Mouse (Mus musculus): Measurements from ENCODE around the gene D1Pas1.

D1Pas1 gene

DNA sequence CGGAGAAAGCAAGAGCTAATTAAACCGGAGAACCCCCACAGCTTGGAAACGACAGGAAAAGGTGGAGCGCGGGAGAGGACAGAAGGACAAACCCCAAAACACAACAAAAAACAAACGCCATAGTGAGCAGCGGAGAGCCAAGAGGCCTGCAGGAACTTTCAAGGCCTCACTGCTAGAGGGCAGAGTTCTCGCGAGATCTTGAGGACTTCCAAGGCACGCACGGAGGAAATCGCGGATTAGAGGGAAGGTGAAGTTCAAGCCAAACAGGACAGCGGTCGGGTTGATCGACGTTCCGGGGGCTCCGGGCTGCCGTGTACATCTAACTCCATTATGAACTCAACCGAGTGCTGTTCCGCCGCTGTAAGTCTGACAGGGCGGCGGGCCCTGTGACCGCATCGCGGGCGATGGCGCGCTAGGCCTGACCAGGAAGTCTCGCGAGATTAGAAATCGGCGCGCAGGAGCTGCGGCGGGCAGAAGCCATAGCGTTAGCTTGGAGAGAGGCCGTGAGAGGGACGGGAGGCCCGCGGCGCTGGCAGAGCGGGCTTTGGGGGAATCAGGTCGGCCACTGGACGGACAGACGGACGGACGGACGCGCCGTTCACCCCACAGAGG lies at the start of gene D1Pas1:
D1Pas1 (plus strand) TSS at position 216 of the 612 bp plus-strand sequence.
- DNase-seq (ENCODE audit: low read depth, low spot score): no peak

DNA sequence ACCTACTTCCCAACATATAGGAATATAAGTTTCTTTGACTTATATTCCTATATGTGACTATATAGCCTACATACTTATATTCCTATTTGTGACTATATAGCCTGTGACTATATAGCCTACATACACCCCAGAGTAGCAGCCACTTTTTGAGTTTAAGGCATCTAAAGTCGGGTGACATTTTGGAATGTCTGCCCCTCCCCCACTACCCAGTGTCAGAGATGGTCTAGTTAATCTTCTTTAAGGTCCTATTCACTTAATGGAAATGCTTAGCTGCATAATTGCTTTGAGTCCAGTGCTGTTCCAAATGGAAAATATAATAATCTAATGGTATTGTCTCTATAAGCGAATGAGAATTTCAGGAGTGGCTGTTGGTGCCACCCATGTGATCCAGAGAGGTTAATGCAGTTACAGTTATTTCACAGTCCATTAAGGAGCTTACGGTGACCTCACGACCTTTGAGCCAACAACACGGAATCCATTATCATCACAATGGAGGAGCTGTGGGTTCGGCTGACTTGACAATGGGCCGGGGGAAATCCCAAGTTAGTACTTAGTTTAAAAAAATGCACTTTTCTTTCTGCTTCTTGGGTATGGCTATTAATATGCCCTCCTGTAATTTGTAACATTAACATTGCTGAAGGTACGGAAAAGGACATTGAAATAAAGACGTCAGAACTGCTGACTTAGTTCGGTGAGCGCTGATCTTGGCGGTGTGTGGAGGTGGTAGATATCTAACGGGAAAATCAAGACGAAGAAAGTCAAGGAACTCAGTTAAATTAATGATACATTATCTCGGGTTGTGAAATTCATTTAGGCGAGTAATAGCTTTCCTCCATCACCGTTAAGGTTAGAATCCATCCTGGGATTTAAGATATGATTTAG lies 44.5 kb upstream of the D1Pas1 start:
- DNase-seq (ENCODE audit: low read depth, low spot score): no peak

DNA sequence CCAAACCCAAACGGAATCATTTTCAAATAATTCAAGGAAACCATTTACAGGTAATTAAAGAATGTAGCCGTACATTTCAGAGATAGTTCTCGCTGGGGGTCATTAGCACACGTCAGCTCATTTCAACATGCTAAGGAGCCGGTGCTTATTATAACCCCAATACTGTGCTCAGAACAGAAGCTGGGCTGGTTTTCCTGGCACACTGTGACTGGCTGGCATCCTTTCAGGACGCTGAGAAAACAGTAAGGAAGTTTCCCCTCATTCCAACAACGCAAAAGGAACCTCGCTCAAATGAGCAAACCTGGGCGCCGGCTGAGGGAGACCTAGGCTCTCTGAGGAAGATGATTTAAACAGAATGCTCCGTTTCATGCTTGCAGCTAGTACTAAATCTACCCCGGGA lies 43.2 kb upstream of the D1Pas1 start:
- no peak for DNase-seq (ENCODE audit: low read depth, low spot score)

DNA sequence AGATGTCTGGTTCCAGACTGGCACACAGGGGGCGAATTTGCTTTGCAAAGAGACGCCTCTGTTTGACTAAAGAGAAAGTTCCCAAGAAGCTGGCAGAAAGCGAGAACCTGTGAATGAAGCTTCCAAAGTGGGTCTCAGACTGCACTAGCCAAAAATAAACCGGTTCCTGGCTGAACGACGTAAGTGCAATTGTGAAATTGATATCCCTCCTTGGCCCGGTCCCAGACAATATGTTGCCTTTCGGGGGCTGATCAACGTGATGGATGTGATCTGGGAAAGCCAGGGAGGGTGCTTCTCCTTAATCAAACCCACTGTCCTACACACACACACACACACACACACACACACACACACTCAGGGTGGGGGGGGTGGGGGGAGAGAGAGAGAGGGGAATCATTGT lies 41.8 kb upstream of the D1Pas1 start:
- no peak for DNase-seq (ENCODE audit: low read depth, low spot score)

DNA sequence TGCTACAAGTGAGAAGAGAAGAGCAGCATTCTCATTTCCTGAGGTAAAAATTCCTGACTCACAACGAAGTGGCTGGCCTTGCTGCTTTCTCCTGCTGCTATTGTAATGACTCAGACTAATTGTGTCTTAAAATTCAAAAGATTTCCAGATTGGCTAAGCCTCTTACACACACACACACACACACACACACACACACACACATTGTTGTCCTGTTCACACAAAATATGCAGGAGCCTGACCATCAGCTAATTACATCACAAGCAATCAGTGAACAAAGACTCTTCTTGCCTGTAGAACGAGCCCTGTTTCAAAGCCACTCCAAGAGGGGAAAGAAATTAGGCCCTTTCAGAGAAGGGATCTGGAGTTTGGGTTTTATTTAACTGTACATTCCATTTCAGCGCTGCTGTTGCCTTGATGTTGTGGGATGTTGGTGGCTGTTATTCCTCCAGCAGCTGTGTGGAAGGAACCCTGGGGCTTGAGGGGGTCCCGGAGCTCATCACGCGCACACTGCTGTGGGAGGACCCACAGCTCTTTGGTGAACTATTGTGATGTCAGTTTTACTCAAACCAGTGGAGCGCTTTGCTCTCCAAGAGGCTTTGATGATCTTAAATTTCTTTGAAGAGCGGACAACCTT lies 40.8 kb upstream of the D1Pas1 start:
- no peak for DNase-seq (ENCODE audit: low read depth, low spot score)

DNA sequence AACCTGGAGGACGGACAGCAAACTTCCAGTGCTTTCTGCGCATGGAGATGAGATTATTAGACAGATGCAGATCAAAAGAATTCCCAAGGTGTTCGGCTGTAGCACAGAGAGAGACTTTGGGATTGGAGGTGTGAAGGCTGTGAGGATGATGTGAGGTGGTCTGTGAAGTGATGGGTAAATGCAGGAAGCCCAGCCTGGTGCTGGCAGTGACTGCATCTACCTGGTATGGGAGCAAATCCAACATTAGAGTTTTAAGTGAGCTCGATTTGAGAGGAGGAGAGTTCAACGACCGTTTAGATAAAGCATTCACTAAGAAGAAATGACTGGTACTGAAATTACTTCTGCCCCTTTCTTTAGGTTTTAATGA lies 40.3 kb upstream of the D1Pas1 start:
- DNase-seq (ENCODE audit: low read depth, low spot score): no peak

DNA sequence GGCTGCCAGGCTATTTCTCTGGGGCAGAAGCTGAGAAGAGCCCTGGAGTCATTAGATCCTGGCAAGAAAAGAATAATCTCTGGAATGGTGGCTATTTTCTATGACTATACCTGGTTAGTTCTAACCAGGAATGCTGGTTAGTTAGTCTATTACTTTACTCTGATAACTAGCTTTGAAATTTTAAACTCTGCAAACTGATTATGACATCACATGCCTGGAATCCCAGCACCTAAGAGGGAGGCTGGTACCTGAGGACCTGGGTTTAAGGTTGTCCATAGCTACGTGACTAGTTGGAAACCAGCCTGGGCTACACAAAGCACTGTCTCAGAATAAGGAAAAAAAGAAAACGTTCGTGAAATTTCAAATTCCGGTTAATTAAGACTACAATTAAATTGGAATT lies 39.7 kb upstream of the D1Pas1 start:
- no peak for DNase-seq (ENCODE audit: low read depth, low spot score)

DNA sequence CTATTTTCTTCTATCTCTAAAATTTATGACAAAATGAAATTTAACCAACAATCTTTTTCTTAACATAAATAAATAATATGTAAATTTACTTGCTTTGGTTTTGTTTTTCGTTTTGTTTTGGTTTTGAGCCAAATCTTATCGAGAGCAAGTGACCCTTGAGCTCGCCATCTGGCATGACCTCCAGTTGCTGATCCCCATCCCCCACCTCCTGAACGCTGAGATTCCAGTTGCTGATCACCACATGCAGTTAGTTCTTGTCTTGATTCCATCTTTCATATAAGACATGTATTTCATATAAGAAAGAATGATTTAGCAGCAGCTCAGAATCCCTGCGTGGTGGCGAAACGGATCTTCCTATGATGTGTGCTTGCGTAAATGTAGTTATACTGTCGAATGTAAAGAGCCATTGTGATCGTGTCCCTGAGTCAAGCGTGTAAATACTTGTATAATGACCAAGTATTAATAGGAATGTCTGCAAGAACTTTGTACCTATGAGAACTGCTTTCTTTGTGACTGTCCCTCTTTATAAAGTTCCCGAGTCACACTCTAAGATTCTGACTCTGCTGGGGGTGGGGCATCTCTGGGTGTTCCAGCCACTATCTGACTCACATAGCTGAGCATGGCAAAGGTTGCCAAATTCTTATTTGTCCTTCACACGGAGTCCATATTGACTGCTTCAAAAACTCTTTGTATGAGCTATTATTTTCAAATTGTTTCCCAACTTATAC lies 36.9 kb upstream of the D1Pas1 start:
- DNase-seq (ENCODE audit: low read depth, low spot score): no peak

DNA sequence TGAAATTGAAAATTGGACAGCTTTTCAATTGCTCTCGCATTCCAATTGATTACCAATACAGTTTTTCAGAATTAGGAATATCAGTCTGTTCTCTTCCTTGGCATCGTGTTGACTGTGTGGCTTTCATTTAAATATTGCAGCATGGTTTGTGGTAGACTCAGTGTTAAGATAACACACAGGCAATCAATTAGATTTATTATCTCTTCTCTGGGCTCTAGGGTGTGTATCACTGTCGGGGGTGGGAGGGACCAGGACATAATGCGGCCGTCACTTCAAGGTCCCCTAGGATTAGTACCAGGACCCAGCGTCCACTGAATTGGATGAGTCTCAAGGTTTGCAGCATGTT lies 36.4 kb upstream of the D1Pas1 start:
- no peak for DNase-seq (ENCODE audit: low read depth, low spot score)

DNA sequence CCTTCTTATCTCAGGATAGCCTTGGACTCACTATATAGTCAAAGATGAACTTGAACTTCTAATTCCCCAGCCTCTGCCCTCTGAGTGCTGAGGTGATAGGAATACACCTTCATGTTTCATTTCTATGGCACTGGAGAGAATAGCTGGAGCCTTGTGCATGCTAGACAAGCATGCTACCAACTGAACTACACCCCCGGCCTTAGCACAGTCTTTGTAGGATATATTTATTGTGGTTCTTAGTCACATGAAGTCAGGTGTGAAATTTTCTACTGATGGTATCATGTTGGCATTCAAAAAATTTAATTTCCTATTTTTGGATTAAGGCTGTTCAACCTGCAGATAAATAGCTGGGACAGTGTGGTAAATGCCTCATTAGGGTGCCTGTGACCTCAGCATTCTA lies 33.0 kb upstream of the D1Pas1 start:
- DNase-seq (ENCODE audit: low read depth, low spot score): no peak

DNA sequence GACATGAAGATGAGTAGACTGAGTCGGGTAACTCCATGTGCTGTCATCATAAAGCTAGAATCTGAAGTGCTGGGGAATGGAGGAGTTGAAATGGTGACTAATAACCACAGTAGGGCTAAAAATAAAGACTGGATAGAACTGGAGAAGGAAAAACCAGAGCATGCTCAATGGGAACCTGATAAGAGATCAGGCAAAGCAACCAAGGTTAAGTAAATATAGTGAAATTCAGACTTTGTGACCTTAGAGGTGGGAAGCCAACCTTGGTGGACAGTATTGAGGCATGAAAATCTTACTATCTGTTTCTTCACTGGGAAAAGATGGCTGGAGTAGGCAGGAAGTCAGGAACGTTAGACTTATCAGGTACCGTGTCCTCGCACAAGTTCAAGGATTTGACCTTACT lies 14.8 kb upstream of the D1Pas1 start:
- no peak for DNase-seq (ENCODE audit: low read depth, low spot score)

DNA sequence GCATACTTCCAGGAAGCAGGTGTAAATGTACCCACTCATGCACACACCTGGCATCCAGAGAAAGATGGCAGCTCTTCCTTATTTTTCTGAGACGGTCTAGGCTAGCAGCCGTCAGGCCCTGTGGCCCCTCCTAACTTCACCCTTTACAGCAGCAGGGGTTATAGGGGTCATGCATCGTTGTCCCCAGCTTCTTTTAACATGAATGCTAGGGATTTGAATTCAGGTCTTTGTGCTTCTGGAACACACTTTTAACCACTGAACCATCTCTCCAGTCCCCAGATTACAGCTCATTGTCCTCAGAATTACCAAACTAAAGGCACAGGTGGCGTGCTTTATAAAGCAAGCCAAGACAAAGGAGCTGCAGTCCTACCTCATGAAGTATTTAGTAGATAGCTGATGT lies 12.6 kb upstream of the D1Pas1 start:
- no peak for DNase-seq (ENCODE audit: low read depth, low spot score)

DNA sequence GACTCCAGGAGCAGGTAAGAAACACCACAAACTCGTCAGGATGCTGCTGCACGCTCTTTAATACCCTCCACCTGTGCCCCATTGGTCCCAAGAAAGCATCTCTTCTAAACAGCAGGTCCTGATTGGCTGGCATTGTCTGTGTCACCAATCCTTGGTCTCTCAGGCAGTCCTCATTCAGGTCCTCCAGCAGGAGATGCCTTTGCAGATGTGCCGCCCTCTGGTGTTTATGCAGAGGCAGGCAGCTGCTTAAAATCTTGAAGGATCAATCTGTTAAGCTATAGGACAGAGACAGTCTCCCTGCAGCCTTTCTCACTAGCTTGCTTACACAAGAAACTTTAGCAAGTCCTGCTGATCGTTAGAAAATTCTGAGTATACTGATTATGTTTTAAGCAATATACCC lies 7.8 kb upstream of the D1Pas1 start:
- DNase-seq (ENCODE audit: low read depth, low spot score): no peak

DNA sequence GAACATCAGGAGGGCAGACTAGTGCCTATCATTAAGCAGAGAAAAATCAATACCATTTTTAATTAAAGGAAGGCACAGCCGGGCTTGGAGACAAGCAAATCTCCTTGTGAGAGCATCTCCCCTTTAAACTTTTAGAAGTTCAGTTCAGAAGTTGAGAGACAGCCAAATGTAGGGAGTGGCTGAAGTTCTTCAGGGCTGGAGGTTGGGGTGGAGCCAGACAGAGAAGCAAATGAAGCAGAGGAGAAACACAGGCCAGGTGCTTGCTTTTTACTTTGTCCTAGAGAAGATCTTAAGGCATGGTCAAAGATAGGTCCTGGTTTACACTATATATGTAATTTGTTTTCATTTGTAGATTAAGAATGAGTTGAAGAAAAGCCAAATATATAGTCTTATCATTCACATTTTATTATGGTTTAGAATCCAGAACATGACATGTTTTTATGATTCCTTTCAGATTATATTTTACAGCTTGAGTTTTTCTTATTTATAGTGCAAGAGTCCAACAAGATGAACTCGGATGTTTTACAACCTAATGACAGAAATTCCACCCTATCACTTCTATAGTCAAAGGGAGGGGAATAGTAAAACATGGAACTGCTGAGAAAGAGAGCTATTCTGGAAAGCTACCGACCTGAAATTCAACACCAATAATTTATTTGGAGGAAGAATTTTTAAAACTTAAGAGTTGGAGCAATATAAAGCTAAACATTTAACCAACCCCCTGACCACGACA lies 2.9 kb upstream of the D1Pas1 start:
- DNase-seq (ENCODE audit: low read depth, low spot score): no peak

DNA sequence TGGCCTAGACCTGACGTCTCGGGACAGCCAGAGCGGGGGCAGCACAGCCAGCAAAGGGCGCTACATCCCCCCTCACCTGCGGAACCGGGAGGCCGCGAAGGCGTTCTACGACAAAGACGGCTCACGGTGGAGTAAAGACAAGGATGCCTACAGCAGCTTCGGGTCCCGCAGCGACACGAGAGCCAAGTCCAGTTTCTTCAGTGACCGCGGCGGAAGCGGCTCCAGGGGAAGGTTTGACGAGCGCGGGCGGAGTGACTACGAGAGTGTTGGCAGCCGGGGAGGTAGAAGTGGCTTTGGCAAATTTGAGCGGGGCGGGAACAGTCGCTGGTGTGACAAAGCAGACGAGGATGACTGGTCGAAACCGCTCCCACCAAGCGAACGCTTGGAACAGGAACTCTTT lies 710 bp downstream of the D1Pas1 start:
- no peak for DNase-seq (ENCODE audit: low read depth, low spot score)

DNA sequence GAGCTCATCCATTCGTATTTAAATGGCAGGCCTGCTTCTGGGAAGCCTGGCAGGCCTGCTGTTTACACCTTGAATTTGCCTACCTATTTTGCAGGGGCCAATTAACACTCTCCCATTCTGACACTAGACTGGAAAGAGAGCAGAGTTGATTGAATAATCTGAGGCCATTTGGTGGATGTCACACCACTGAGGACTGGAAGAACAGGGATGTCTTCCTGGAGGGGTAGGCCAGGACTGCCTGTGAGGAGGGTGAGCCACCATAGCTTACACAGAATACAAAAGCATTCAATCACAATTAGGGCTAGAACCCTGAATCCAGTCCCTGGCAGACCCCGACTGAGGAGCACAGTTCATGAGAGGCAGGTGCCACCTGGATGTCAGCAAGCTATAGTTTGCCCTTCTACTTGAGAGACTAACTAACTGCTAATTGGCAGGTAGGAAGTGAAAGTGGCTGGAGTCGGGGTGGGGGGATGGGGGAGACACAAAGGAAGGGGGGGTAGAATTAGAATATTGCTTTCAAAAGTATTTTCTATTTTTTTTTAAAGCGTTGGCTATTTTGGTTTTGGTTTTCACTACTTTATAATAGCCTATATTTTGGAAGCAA lies 9.8 kb downstream of the D1Pas1 start:
- DNase-seq (ENCODE audit: low read depth, low spot score): no peak

DNA sequence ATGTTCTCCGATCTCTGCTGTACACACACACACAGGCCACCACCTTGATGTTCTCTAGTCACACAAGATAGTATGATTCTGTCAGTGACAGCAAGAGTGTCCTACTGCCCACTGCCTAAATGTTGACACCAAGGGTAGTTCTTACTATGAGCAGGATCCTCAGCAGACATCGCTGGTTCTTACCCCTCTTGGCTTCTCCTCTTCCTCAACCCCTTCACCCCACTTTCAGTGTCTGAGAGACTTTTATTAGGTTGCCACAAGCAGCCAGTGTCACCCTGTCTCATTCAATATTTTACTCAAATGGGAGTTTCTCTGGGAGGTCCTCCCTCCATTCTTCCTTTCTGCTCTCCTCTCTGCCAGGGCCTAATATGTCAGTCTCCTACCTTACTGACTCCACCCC lies 10.6 kb downstream of the D1Pas1 start:
- no peak for DNase-seq (ENCODE audit: low read depth, low spot score)

DNA sequence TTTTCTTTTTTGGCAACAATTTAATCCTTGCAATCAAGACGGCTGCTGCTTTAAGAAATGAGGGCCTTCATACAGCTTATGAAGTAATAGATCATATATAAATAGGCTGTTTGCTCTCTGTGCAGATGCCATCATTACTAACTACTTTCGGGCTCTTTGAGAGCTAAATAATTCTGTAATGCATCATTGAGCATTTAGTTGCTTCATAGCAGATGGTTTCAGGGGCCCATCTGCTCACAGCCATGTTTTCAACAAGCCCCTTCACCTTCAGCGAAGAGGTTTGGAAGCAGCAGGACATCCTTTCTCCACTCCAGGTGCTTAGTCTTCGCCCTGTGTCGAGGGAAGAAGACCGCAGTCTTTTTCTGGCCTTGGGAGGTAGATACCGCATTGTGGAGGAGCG lies 12.2 kb downstream of the D1Pas1 start:
- DNase-seq (ENCODE audit: low read depth, low spot score): no peak

DNA sequence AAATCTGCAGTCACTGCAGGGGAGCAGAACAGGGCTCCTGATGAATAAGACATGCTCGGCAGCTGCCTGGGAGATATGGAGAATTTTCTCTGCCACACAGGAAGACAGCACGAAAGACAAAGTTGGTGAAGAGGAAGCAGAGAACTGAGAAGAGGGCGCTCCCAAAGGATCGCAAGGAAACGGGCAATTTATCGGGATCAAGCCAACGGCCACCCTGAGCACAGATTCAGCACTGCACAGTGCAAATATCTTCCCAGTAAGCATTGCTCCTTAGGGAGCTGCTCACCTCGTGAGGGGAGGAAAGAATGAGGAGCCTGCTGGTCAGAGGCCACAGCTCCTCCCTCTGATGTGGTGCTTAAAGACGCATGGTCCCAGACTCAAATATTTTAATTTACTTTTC lies 13.3 kb downstream of the D1Pas1 start:
- DNase-seq (ENCODE audit: low read depth, low spot score): no peak

DNA sequence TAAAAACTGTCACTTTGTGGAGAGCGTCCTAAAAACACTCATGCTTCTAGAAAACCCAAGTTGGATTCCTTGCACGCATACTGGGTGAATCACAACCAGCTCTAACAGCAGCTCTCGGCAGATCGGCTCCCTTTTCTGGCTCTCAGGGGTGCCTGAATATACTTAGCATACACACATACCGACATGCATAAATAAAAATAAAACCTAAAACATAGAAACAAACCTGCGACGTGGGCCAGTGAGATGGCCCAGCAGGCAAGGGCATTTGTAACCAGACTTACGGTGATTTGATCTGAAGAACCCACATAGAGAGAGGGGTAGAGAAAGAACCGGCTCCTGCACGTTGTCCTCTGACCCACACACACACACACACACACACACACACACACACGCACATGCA lies 17.9 kb downstream of the D1Pas1 start:
- DNase-seq (ENCODE audit: low read depth, low spot score): no peak

DNA sequence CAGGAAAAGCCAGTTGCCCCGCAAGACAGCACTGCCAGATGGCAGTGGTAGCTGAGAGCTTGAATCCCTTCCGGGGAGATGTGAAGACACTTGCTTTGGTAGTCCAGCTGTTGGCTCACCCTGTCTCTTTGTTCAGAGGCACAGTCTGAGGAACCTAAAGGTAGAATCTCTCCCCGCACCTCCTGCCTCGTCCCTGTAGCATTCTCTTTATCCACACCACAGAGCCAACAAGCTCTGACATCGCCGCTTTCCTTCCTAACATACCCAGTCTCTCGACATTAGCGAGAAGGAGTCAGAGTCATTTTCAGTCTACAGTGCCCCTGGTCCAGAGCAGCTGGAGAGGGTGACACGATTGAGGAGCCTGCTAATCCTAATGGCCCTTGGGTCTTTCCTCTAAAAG lies 18.9 kb downstream of the D1Pas1 start:
- DNase-seq (ENCODE audit: low read depth, low spot score): no peak

Data from CD4-positive, CD25-positive, alpha-beta regulatory T cell, adult 2 months (primary cell).